Mouse (Mus musculus): ENCODE measurements around the gene Ccr4.

DNA sequence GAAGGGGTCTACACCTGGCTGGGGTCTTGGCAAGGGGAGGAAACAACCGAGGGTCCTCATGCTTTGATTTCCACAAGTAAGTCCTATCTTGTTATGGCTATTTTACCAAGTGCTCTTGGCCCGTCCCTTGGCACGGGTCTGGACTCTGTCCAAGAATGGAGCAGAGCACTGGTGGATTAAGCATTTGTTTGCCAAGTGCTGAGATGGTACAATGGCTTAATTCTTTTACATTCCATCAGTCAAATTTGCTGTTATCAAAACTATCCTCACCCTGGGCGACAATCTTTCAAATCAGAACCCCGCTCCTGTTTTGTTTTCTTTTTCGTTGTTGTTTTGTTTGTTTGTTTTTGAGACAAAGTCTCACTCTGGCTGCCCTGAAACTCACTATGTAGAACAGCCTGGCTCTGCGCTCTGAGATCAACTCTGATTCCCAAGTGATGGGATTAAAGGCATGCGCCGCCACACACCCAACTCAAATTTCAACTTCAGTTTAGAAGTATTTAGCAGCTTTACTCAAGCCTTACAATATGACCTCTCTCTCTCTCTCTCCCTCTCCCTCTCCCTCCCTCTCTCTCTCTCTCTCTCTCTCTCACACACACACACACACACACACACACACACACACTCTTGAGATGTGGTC is 40.2 kb upstream of the Ccr4 start:
- TF ChIP-seq EP300 (IDR thresholded peaks at IDR 0.05; ENCODE audit: insufficient read depth, low read depth, low read length), result no peak
- TF ChIP-seq CTCF (IDR thresholded peaks at IDR 0.05; ENCODE audit: low read depth, low read length), result no peak
- TF ChIP-seq POLR2A (IDR thresholded peaks at IDR 0.05; ENCODE audit: insufficient read depth, low read length), result no peak
